Mouse (Mus musculus) lung, embryonic 16.5 days (tissue): ENCODE results near the gene Slc29a2. TPM values are rescaled to one million over a fixed set of nuclear protein-coding genes. Genes with fewer than 3 reads are reported as not detected.

Experiments used
- ATAC-seq: fragments of 200-750 bp; cut with Nextera tagmentation; 2 replicates; pipeline ENCODE4 v1.8.0; 2017; ENCODE audit warnings: low read depth, mild to moderate bottlenecking, moderate library complexity
- H3K27ac ChIP-seq: fragments of 300-500 bp; sonication (generic); 2 replicates; pipeline ENCODE4 v1.5.1; 2014; ENCODE audit warnings: mild to moderate bottlenecking, control low read depth, low read length
- H3K27me3 ChIP-seq: fragments of 300-500 bp; sonication (generic); 2 replicates; pipeline ENCODE4 v1.6.1; 2014; ENCODE audit warnings: low read depth, low read length, mixed read lengths; ENCODE audit not compliant: control insufficient read depth, insufficient read depth
- H3K36me3 ChIP-seq: fragments of 300-500 bp; sonication (generic); 2 replicates; pipeline ENCODE4 v1.6.1; 2014; ENCODE audit warnings: low read length; ENCODE audit not compliant: control insufficient read depth, insufficient read depth
- H3K4me1 ChIP-seq: fragments of 300-500 bp; sonication (generic); replicated peaks from 2 replicates; pipeline ENCODE4 v1.6.1; 2014; ENCODE audit warnings: low read length, mixed read lengths; ENCODE audit not compliant: control insufficient read depth, insufficient read depth
- H3K4me2 ChIP-seq: fragments of 300-500 bp; sonication (generic); 2 replicates; pipeline ENCODE4 v1.6.1; 2014; ENCODE audit warnings: low read depth, low read length, control low read depth
- H3K4me3 ChIP-seq: fragments of 300-500 bp; sonication (generic); 2 replicates; pipeline ENCODE4 v1.5.1; 2014; ENCODE audit warnings: mild to moderate bottlenecking, low read length, control low read depth
- H3K9ac ChIP-seq: fragments of 300-500 bp; sonication (generic); 2 replicates; pipeline ENCODE4 v1.6.1; 2014; ENCODE audit warnings: low read length, control low read depth
- H3K9me3 ChIP-seq: fragments of 300-500 bp; sonication (generic); 2 replicates; pipeline ENCODE4 v1.6.1; 2016; ENCODE audit warnings: low read length; ENCODE audit not compliant: control insufficient read depth
- WGBS: fragments of 180-500 bp; shearing (Covaris S2); extraction: QIAGEN DNeasy Blood & Tissue Kit; methylation state at CpG from one replicate; pipeline ENCODE4 v1.1.7; 2014; 5-methylcytosine and 5-hydroxymethylcytosine counted together
- polyA plus RNA-seq: library from polyadenylated mRNA; unstranded; fragments of >200 nt; fragmentation: Nextera tagmentation; extraction: Ambion mirVana; gene quantifications from 2 replicates; pipeline ENCODE4 v1.2.1, GENCODE M21; 2015

Slc29a2 gene
- polyA plus RNA-seq, 1 experiment from 2014 or later, result 3.6 TPM

DNA sequence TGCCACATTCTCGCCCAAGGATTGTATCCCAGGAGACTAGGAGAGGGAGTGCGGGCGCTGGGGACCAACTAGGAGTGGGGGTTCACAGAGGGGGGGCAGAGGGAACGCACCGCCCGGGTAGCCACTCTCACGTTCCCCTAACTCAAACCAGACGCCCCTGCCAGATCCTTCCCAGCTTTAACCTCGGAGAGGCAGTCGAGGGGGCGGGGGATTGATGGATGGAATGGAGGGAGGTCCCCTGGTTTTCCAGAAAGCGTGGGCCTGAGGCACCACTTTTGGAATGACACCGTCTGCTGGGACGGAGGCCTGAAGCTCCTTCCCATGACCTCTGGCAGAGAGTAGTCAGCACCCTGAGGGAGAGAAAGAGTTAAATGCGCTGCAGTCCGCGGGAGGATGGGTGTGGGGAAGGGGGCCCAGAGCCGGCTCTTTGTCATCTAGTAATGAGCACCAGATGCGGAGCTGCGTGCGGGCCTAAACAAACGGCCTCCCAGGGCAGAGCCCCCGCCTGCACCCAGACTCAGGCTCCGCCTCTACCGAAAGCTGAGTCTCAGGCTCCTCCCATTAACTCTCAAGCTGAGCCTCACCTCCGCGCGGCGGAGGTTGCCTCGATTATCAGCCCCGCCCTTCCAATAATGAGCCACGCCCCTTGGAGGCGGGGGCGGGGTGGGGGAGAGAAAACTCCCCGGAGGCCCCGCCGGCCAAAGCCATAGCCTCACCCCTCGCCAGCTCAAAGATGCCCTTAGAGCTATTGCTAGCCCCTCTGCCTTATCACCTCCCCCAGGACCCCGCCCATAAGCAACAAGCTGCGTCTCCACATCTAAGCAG, 48.1 kb downstream of the Slc29a2 start:
- peaks cover 21% of the 10 kb centered on the region for H3K4me1 ChIP-seq
- under 1% methylated on average over 39 of the region's 40 CpGs for WGBS
- H3K36me3 ChIP-seq, result no peaks in the 10 kb centered on the region
- peaks cover 24% of the 10 kb centered on the region for H3K27me3 ChIP-seq
- peak; percentile 86 for ATAC-seq
- peak overlapping the region; percentile 83 for H3K27ac ChIP-seq
- peak overlapping the region; percentile 83 for H3K4me2 ChIP-seq
- peak overlapping the region; percentile 62 for H3K4me3 ChIP-seq
- H3K9ac ChIP-seq, result peak overlapping the region; percentile 48
- no peaks in the 10 kb centered on the region for H3K9me3 ChIP-seq

DNA sequence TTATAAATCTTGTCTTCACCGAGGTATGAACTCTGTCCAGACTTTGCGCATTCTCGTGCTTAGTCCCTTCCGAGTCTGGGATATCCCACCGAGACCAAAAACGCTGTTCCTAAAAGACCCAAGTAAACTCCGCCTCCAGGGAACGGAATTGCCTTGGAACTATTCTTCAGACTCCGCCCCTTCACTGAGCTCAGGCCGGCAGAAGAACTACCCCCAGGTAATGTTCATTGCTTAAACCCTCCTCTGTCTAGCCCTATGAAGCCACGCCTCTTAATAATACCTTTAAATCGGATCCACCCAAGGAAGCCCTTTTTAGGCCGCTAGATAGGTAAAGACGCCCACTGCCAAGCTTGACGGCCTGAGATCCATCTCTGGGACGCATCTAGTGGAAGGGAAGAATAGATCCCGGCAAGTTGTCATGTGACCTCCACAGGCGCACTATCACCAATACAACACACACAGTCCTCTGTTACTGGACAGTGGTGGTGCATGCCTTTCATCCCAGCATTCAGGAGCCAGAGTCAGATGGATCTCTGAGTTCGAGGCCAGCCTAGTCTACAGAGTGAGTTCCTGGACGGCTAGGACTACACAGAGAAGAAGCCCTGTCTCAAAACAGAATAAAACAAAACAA, 48.8 kb downstream of the Slc29a2 start:
- peak; percentile 7 for ATAC-seq
- Histone ChIP-seq H3K4me3 (peak overlapping the region; percentile 62), H3K27ac (peak overlapping the region; percentile 83), H3K9ac (peak overlapping the region; percentile 48), H3K4me2 (peak overlapping the region; percentile 83), H3K27me3 (peaks cover 24% of the 10 kb centered on the region), H3K9me3 (no peaks in the 10 kb centered on the region), H3K36me3 (no peaks in the 10 kb centered on the region), H3K4me1 (peaks cover 14% of the 10 kb centered on the region)
- 2% methylated on average over 20 of the region's 20 CpGs for WGBS

DNA sequence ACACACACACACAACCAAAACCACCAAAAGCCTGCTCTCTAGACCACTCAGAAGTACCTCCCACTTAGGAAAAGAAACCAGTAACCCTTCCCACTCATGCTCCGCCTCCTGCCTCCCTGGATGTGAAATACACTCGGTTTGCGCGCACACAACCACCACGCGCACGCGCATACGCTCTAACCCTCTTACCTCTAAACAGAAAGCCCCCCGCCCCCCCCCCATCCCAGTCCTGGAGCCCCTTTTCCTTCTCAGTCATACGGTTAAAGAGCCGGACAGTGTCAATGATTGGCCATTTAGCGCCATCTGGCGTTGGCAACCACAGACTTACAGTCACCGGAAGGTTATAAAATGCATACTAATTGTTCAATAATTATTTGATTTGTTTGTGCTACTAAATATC, 49.4 kb downstream of the Slc29a2 start:
- Histone ChIP-seq H3K27me3 (peaks cover 21% of the 10 kb centered on the region), H3K36me3 (no peaks in the 10 kb centered on the region), H3K9ac (no peak overlapping the region), H3K9me3 (no peaks in the 10 kb centered on the region), H3K4me3 (peak overlapping the region; percentile 62), H3K27ac (no peak overlapping the region; the same call in 1 of the 2 replicates), H3K4me2 (peak overlapping the region; percentile 83), H3K4me1 (peaks cover 9% of the 10 kb centered on the region)
- peak; percentile 19; the same call in 1 of the 2 replicates for ATAC-seq
- under 1% methylated on average over 15 of the region's 15 CpGs for WGBS

DNA sequence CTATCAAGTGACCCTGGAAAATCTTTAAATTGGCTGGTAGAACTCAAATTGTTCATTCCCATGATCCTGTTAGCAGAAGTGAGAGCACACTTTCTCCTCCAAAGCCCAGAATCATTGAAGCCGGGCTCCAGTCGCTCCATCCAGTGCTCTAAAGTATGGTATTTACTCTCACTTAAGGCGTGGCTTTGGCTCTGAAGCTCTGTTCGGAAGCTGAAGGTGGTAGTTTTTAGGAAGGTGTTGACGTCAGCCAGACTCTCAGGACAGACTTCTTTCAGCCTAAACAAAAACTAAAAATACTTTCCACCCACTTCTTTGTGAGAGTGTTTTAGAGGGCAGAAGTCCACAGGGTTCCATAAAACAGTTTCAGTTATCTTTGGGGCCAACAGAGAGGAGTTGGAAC, 49.9 kb downstream of the Slc29a2 start:
- Histone ChIP-seq H3K36me3 (no peaks in the 10 kb centered on the region), H3K9ac (no peak overlapping the region), H3K4me3 (no peak overlapping the region), H3K9me3 (no peaks in the 10 kb centered on the region), H3K27me3 (peaks cover 18% of the 10 kb centered on the region), H3K27ac (no peak overlapping the region), H3K4me1 (peaks cover 7% of the 10 kb centered on the region), H3K4me2 (0 out of 2 replicates have a peak overlapping the region, but pooled peaks have one; percentile 83)
- no peak for ATAC-seq
- WGBS, result 15% methylated on average over 5 of the region's 5 CpGs

DNA sequence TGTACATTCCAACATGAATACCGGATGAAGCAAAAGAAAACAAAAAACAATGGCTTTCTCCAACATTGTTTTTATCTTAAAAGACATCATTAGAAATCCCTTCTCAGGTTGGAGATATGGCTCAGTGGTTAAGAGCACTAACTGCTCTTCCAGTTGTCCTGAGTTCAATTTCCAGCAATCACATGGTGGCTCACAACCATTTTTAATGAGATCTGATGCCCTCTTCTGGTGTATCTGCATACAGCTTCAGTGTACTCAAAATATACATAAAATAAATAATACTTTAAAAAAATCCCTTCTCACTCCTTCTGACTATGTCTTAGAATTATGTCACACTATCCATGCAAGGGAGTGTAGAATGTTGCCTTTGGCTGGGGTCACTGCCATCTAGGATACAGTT, 55.6 kb downstream of the Slc29a2 start:
- no peaks in the 10 kb centered on the region for H3K36me3 ChIP-seq
- no peaks in the 10 kb centered on the region for H3K4me1 ChIP-seq
- H3K4me2 ChIP-seq, result no peak overlapping the region
- ATAC-seq, result no peak
- no peak overlapping the region for H3K27ac ChIP-seq
- WGBS, result 88% methylated on average over 1 of the region's 1 CpGs
- no peak overlapping the region for H3K9ac ChIP-seq
- peaks cover 40% of the 10 kb centered on the region for H3K27me3 ChIP-seq
- no peaks in the 10 kb centered on the region for H3K9me3 ChIP-seq
- no peak overlapping the region for H3K4me3 ChIP-seq

Other genes starting within 250 kb of the Slc29a2 start
- gene Rbm4, start 230.0 kb upstream of the Slc29a2 start, polyA plus RNA-seq, result 52.2 and 55.1 TPM in 2 replicates
- 25.7 and 30.9 TPM in 2 replicates for gene Gm21992, start 212.2 kb upstream of the Slc29a2 start, polyA plus RNA-seq
- 82.4 and 88.6 TPM in 2 replicates for gene Rbm14, start 212.2 kb upstream of the Slc29a2 start, polyA plus RNA-seq
- 53.7 and 60.1 TPM in 2 replicates for gene Ccs, start 184.5 kb upstream of the Slc29a2 start, polyA plus RNA-seq
- gene Ccdc87, start 184.5 kb upstream of the Slc29a2 start, polyA plus RNA-seq, result 0.65 and 0.72 TPM in 2 replicates
- 23.5 and 26.6 TPM in 2 replicates for gene Ctsf, start 168.7 kb upstream of the Slc29a2 start, polyA plus RNA-seq
- gene Actn3, start 146.0 kb upstream of the Slc29a2 start, polyA plus RNA-seq, result 2.1 and 5.0 TPM in 2 replicates
- gene Zdhhc24, start 145.2 kb upstream of the Slc29a2 start, polyA plus RNA-seq, result 8.3 and 9.4 TPM in 2 replicates
- gene Bbs1, start 117.2 kb upstream of the Slc29a2 start, polyA plus RNA-seq, result 4.2 and 4.9 TPM in 2 replicates
- 94.6 and 95.1 TPM in 2 replicates for gene Dpp3, start 95.6 kb upstream of the Slc29a2 start, polyA plus RNA-seq
- gene Peli3, start 80.7 kb upstream of the Slc29a2 start, polyA plus RNA-seq, result 1.9 and 2.1 TPM in 2 replicates
- gene Mrpl11, start 61.7 kb upstream of the Slc29a2 start, polyA plus RNA-seq, result 90.6 and 93.4 TPM in 2 replicates
- gene Npas4, start 33.5 kb upstream of the Slc29a2 start, polyA plus RNA-seq, result 0.09 TPM in 1 of 2 replicates, not detected in the other
- gene B4gat1, start 15.0 kb downstream of the Slc29a2 start, polyA plus RNA-seq, result 47.6 and 49.4 TPM in 2 replicates
- 2.5 and 3.5 TPM in 2 replicates for gene AC124502.3, start 15.0 kb downstream of the Slc29a2 start, polyA plus RNA-seq
- gene Brms1, start 17.5 kb downstream of the Slc29a2 start, polyA plus RNA-seq, result 41.6 and 45.0 TPM in 2 replicates
- 3.7 and 4.2 TPM in 2 replicates for gene Rin1, start 26.6 kb downstream of the Slc29a2 start, polyA plus RNA-seq
- gene Cd248, start 44.2 kb downstream of the Slc29a2 start, polyA plus RNA-seq, result 69.1 and 80.6 TPM in 2 replicates
- gene Tmem151a, start 61.7 kb downstream of the Slc29a2 start, polyA plus RNA-seq, result 3.6 and 3.8 TPM in 2 replicates
- gene Yif1a, start 64.7 kb downstream of the Slc29a2 start, polyA plus RNA-seq, result 95.3 and 101 TPM in 2 replicates
- 5.6 and 7.0 TPM in 2 replicates for gene Cnih2, start 74.7 kb downstream of the Slc29a2 start, polyA plus RNA-seq
- gene Rab1b, start 83.2 kb downstream of the Slc29a2 start, polyA plus RNA-seq, result 289 and 295 TPM in 2 replicates
- 14.6 and 17.0 TPM in 2 replicates for gene Klc2, start 94.7 kb downstream of the Slc29a2 start, polyA plus RNA-seq
- 16.5 and 21.0 TPM in 2 replicates for gene Pacs1, start 249.3 kb downstream of the Slc29a2 start, polyA plus RNA-seq